In genomic region chr10:36754471-36754870, GRCm38 (mm10) we compare ENCODE assay signal across 27 mouse cellular contexts.
DNase-seq lines count a peak whose midpoint lies in the region; ATAC-seq and TF ChIP-seq lines count a peak whose summit lies in the region.
"Had no signal": no experiment of that assay in that cellular context is flagged by ENCODE, and none has a peak within 500 bp of the region (broad histone marks: within the 10 kb centered on the region; RNA-seq: fewer than 3 reads in every experiment).

No protein-coding gene starts in this region.

- 33% methylated on average over 1 of the region's 1 CpGs for WGBS in heart, adult 2 months
- 50% methylated on average over 1 of the region's 1 CpGs for WGBS in heart, embryonic 10.5 days
- 37% methylated on average over 1 of the region's 1 CpGs for WGBS in heart, embryonic 14.5 days
- 35% methylated on average over 1 of the region's 1 CpGs for WGBS in neural tube, embryonic 15.5 days
- 55% methylated on average over 1 of the region's 1 CpGs for WGBS in forebrain, postnatal 0 days

- peak overlapping the region; percentile 74 for H3K27ac ChIP-seq in heart, adult 2 months
- H3K27ac ChIP-seq in heart, embryonic 10.5 days = peak overlapping the region; percentile 47; the same call in 1 of the 2 replicates
- H3K27ac ChIP-seq in heart, embryonic 14.5 days (replicated peaks in 1 of 2; ENCODE audit: control insufficient read depth in 1 of 2, insufficient read depth in 1 of 2, low read depth in 2 of 2, low read length in 2 of 2) = peak overlapping the region in 1 of 2 experiments; percentile 59; a peak in 3 of 4 replicates
- no peak overlapping the region for H3K27ac ChIP-seq in neural tube, embryonic 15.5 days (replicated peaks)
- no peak overlapping the region for H3K27ac ChIP-seq in forebrain, postnatal 0 days (ENCODE audit: low read depth, low read length)
- H3K27ac ChIP-seq: forebrain, embryonic 13.5 days; hindbrain, postnatal 0 days; intestine, embryonic 15.5 days; kidney, postnatal 0 days; limb, embryonic 13.5 days; midbrain, embryonic 12.5 days; neural tube, embryonic 13.5 days had no signal

- no peak for ATAC-seq in heart, embryonic 14.5 days (ENCODE audit: insufficient number of reproducible peaks, insufficient read depth, low FRiP score, low read depth)
- ATAC-seq in neural tube, embryonic 15.5 days (ENCODE audit: low FRiP score) = no peak
- ATAC-seq in forebrain, postnatal 0 days = no peak
- ATAC-seq: forebrain, embryonic 13.5 days; hindbrain, postnatal 0 days; intestine, embryonic 15.5 days had no signal

- intact Hi-C loops in heart, adult 2 months (cut with DNase I) = no loop called here
- intact Hi-C loops in heart, postnatal 36 days (cut with DNase I) = no loop called here

- no peak for TF ChIP-seq CTCF in heart, adult 2 months (IDR thresholded peaks at IDR 0.05)
- TF ChIP-seq CTCF in forebrain, postnatal 0 days (IDR thresholded peaks at IDR 0.05; ENCODE audit: low read depth) = no peak

- H3K27me3 ChIP-seq in heart, adult 2 months (ENCODE audit: control insufficient read depth, insufficient read depth, low read length) = no peaks in the 10 kb centered on the region
- H3K27me3 ChIP-seq in heart, embryonic 10.5 days (ENCODE audit: insufficient read depth, poor library complexity, severe bottlenecking) = no peaks in the 10 kb centered on the region
- H3K27me3 ChIP-seq in heart, embryonic 14.5 days (ENCODE audit: control insufficient read depth, insufficient read depth, low read length) = no peaks in the 10 kb centered on the region
- no peaks in the 10 kb centered on the region for H3K27me3 ChIP-seq in neural tube, embryonic 15.5 days (replicated peaks)
- H3K27me3 ChIP-seq in forebrain, postnatal 0 days (ENCODE audit: insufficient read depth, low read length) = no peaks in the 10 kb centered on the region
- H3K27me3 ChIP-seq: forebrain, embryonic 13.5 days; intestine, embryonic 15.5 days; limb, embryonic 13.5 days; midbrain, embryonic 12.5 days; neural tube, embryonic 13.5 days had no signal

- H3K79me2 ChIP-seq in heart, adult 2 months (replicated peaks; ENCODE audit: control insufficient read depth, insufficient read depth, low read length) = no peaks in the 10 kb centered on the region

- DNase-seq in heart, adult 2 months = no peak
- no peak for DNase-seq in heart, postnatal 36 days
- DNase-seq in heart, embryonic 10.5 days (ENCODE audit: low spot score) = no peak
- DNase-seq in mesoderm, embryonic 11.5 days (ENCODE audit: low read depth, low spot score) = peak; percentile 12
- DNase-seq in neural tube, embryonic 10.5 days (ENCODE audit: extremely low spot score, low spot score) = no peak
- DNase-seq in forebrain, postnatal 0 days = no peak
- DNase-seq: adrenal gland, adult 2 months; adrenal gland, postnatal 36 days; B cell, adult 2 months; cerebellum, adult 2 months; cerebellum, postnatal 25 days; kidney, adult 8-10 months; kidney, postnatal 4 days; lung, postnatal 36 days; right cerebral cortex, adult 18-20 months; thymus, adult 2 months had no signal

- TF ChIP-seq POLR2A in heart, adult 2 months (IDR thresholded peaks at IDR 0.05; ENCODE audit: insufficient read depth, low read depth, low read length) = no peak

- TF ChIP-seq EP300 in heart, adult 2 months (IDR thresholded peaks at IDR 0.05; ENCODE audit: insufficient read depth, low read depth, low read length) = no peak

- H3K4me3 ChIP-seq in heart, adult 2 months = no peak overlapping the region
- H3K4me3 ChIP-seq in heart, embryonic 10.5 days = no peak overlapping the region
- no peak overlapping the region for H3K4me3 ChIP-seq in heart, embryonic 14.5 days (ENCODE audit: control insufficient read depth in 1 of 2, insufficient read depth in 1 of 2, low read depth in 1 of 2, low read length in 2 of 2)
- H3K4me3 ChIP-seq in neural tube, embryonic 15.5 days (replicated peaks) = no peak overlapping the region
- no peak overlapping the region for H3K4me3 ChIP-seq in forebrain, postnatal 0 days (ENCODE audit: low read depth, low read length)
- H3K4me3 ChIP-seq: forebrain, embryonic 13.5 days; intestine, embryonic 15.5 days; limb, embryonic 13.5 days; midbrain, embryonic 12.5 days; myocyte; neural tube, embryonic 13.5 days had no signal

- peak overlapping the region; percentile 13; the same call in 1 of the 2 replicates for H3K4me2 ChIP-seq in heart, embryonic 14.5 days (ENCODE audit: low read length)
- H3K4me2 ChIP-seq in neural tube, embryonic 15.5 days = no peak overlapping the region
- H3K4me2 ChIP-seq in forebrain, postnatal 0 days (ENCODE audit: low read depth) = no peak overlapping the region
- H3K4me2 ChIP-seq: forebrain, embryonic 13.5 days; intestine, embryonic 15.5 days; limb, embryonic 13.5 days; liver, embryonic 11.5 days; midbrain, embryonic 12.5 days; neural tube, embryonic 13.5 days had no signal

- H3K9ac ChIP-seq in heart, adult 2 months (ENCODE audit: low read depth, low read length) = no peak overlapping the region
- H3K9ac ChIP-seq in heart, embryonic 14.5 days (ENCODE audit: low read length) = no peak overlapping the region
- no peak overlapping the region for H3K9ac ChIP-seq in neural tube, embryonic 15.5 days (replicated peaks)
- no peak overlapping the region for H3K9ac ChIP-seq in forebrain, postnatal 0 days
- H3K9ac ChIP-seq: forebrain, embryonic 13.5 days; intestine, embryonic 15.5 days; limb, embryonic 13.5 days; midbrain, embryonic 12.5 days; neural tube, embryonic 13.5 days had no signal

- no peaks in the 10 kb centered on the region; the same call in 1 of the 2 replicates for H3K36me3 ChIP-seq in heart, adult 2 months (ENCODE audit: control insufficient read depth, insufficient read depth, low read length)
- H3K36me3 ChIP-seq in heart, embryonic 10.5 days = no peaks in the 10 kb centered on the region
- H3K36me3 ChIP-seq in heart, embryonic 14.5 days (ENCODE audit: control insufficient read depth, insufficient read depth, low read length) = no peaks in the 10 kb centered on the region
- H3K36me3 ChIP-seq in neural tube, embryonic 15.5 days = no peaks in the 10 kb centered on the region
- H3K36me3 ChIP-seq in forebrain, postnatal 0 days (ENCODE audit: insufficient read depth) = no peaks in the 10 kb centered on the region
- H3K36me3 ChIP-seq: intestine, embryonic 15.5 days; limb, embryonic 13.5 days; midbrain, embryonic 12.5 days; neural tube, embryonic 13.5 days had no signal

- no peaks in the 10 kb centered on the region for H3K4me1 ChIP-seq in heart, adult 2 months (ENCODE audit: control insufficient read depth, insufficient read depth, low read length)
- no peaks in the 10 kb centered on the region; the same call in 1 of the 2 replicates for H3K4me1 ChIP-seq in heart, embryonic 10.5 days
- peaks cover 0 to 7% of the 10 kb centered on the region in 2 experiments; a peak in 1 of 4 replicates for H3K4me1 ChIP-seq in heart, embryonic 14.5 days (ENCODE audit: control insufficient read depth in 2 of 2, insufficient read depth in 2 of 2, low read length in 2 of 2)
- H3K4me1 ChIP-seq in neural tube, embryonic 15.5 days = peaks cover 3% of the 10 kb centered on the region; the same call in 1 of the 2 replicates
- no peaks in the 10 kb centered on the region for H3K4me1 ChIP-seq in forebrain, postnatal 0 days (ENCODE audit: insufficient read depth)
- H3K4me1 ChIP-seq: forebrain, embryonic 13.5 days; intestine, embryonic 15.5 days; limb, embryonic 13.5 days; midbrain, embryonic 12.5 days had no signal

- no peaks in the 10 kb centered on the region for H3K9me3 ChIP-seq in heart, embryonic 10.5 days
- no peaks in the 10 kb centered on the region for H3K9me3 ChIP-seq in heart, embryonic 14.5 days (ENCODE audit: control insufficient read depth, low read length)
- no peaks in the 10 kb centered on the region for H3K9me3 ChIP-seq in neural tube, embryonic 15.5 days (replicated peaks)
- H3K9me3 ChIP-seq in forebrain, postnatal 0 days (ENCODE audit: low read length) = no peaks in the 10 kb centered on the region
- H3K9me3 ChIP-seq: forebrain, embryonic 13.5 days; intestine, embryonic 15.5 days; limb, embryonic 13.5 days; midbrain, embryonic 12.5 days; neural tube, embryonic 13.5 days had no signal

Comparison
In these comparisons a context has a peak if more than half of its experiments do, and no peak if none do; other contexts are left out.
1. H3K27ac ChIP-seq: peak in heart, adult 2 months (single experiment) and heart, embryonic 10.5 days (single experiment); none in neural tube, embryonic 15.5 days (single experiment) and forebrain, postnatal 0 days (single experiment).